Mouse (Mus musculus) bone marrow, adult 2 months (tissue): ENCODE results near the gene Abcf2.

Experiments
- CTCF ChIP-seq: fragments of 200-500 bp; IDR thresholded peaks from 2 replicates; pipeline ENCODE4 v1.5.1; 2011; ENCODE audit warnings: low read length, control low read depth; ENCODE audit not compliant: control insufficient read depth, insufficient read depth
- POLR2A ChIP-seq: fragments of 200-500 bp; IDR thresholded peaks from 2 replicates; pipeline ENCODE4 v1.6.1; 2011; ENCODE audit warnings: low read depth, mild to moderate bottlenecking, control low read depth, low read length, borderline replicate concordance; ENCODE audit not compliant: control insufficient read depth

DNA sequence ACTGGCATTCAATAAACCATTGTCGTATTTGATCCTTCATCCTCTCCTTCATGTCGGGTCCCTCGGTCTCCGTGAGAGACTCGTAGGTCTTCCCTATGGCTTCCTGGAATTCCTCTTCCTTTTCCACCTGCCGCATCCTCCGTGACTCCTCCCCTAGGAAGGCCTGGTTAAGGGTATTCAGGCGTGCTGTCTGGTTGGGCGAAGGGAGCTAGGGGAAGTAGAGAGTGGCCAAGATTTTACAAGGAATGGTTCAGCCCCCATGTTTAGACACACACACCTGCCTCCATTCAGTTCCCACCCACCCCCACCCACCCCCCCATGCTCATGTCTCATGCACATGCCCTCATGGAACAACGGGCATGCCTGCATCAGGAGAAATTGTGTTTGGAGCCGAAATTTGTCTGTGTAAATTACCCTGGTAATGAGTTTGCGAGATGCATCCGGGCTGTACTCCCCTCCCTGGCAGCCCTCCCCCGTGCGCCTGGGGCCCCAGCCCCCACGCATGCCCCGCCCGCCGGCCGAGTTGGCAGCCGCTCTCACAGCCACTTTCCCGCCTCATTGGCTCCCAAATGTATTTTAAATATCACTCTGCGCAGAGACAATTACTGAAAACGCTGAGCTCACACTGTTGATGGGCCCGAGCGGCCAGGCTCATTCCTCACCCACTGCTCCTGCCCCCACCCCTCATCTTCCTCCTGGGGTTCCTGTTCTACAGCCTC is 26.5 kb downstream of the Abcf2 start:
- TF ChIP-seq POLR2A: no peak
- TF ChIP-seq CTCF: no peak
